Mouse (Mus musculus) embryonic fibroblast, embryonic 13.5 days (primary cell): ENCODE results near the gene Tmem121b.

Experiments
- CTCF ChIP-seq: IDR thresholded peaks from 2 replicates; pipeline ENCODE4 v1.5.1; 2011; ENCODE audit warnings: mild to moderate bottlenecking, control low read depth, low read length, moderate library complexity, borderline replicate concordance; ENCODE audit not compliant: insufficient read depth
- POLR2A ChIP-seq: IDR thresholded peaks from 2 replicates; pipeline ENCODE4 v1.6.1; 2011; ENCODE audit warnings: low read depth, mild to moderate bottlenecking, control low read depth, low read length, moderate library complexity

- TF ChIP-seq POLR2A: no peak
- no peak for TF ChIP-seq CTCF
Measured at GRCm38 (mm10) chr6:120462251-120462650, 31.4 kb downstream of the Tmem121b start.
